Mouse (Mus musculus) intestine, embryonic 14.5 days (tissue): ENCODE measurements around the gene Ccdc182. TPM values are rescaled to one million over a fixed set of nuclear protein-coding genes. Genes with fewer than 3 reads are reported as not detected.

Experiments
- ATAC-seq: fragments of 200-750 bp; cut with Nextera tagmentation; replicated peaks from 2 replicates; pipeline ENCODE4 v1.8.0; 2017; ENCODE audit warnings: low read depth, moderate number of reproducible peaks, moderate TSS enrichment, moderate library complexity; ENCODE audit not compliant: low FRiP score, low TSS enrichment
- DNase-seq: peaks from one replicate; pipeline ENCODE4 v3.0.0-alpha.2; 2018; ENCODE audit warnings: low spot score
- H3K27ac ChIP-seq: fragments of 300-500 bp; sonication (generic); 2 replicates; pipeline ENCODE4 v1.5.1; 2014; ENCODE audit warnings: low read depth, mild to moderate bottlenecking, control low read depth
- H3K27me3 ChIP-seq: fragments of 300-500 bp; sonication (generic); replicated peaks from 2 replicates; pipeline ENCODE4 v1.6.1; 2014; ENCODE audit warnings: low read length, control low read depth; ENCODE audit not compliant: control insufficient read depth, insufficient read depth
- H3K36me3 ChIP-seq: fragments of 300-500 bp; sonication (generic); 2 replicates; pipeline ENCODE4 v1.6.1; 2014; ENCODE audit warnings: low read length, control low read depth; ENCODE audit not compliant: control insufficient read depth, insufficient read depth
- H3K4me1 ChIP-seq: fragments of 300-500 bp; sonication (generic); replicated peaks from 2 replicates; pipeline ENCODE4 v1.6.1; 2014; ENCODE audit warnings: low read length, control low read depth, mixed read lengths; ENCODE audit not compliant: control insufficient read depth, insufficient read depth
- H3K4me2 ChIP-seq: fragments of 300-500 bp; sonication (generic); 2 replicates; pipeline ENCODE4 v1.6.1; 2014; ENCODE audit warnings: low read length
- H3K4me3 ChIP-seq: fragments of 300-500 bp; sonication (generic); 2 replicates; pipeline ENCODE4 v1.5.1; 2014; ENCODE audit warnings: low read depth, low read length, control low read depth, mixed read lengths
- H3K9ac ChIP-seq: fragments of 300-500 bp; sonication (generic); 2 replicates; pipeline ENCODE4 v1.6.1; 2014; ENCODE audit warnings: mild to moderate bottlenecking, low read length
- H3K9me3 ChIP-seq: fragments of 300-500 bp; sonication (generic); 2 replicates; pipeline ENCODE4 v1.6.1; 2016; ENCODE audit warnings: low read length, control low read depth; ENCODE audit not compliant: control insufficient read depth
- WGBS: fragments of 180-500 bp; shearing (Covaris S2); extraction: QIAGEN DNeasy Blood & Tissue Kit; methylation state at CpG from one replicate; pipeline ENCODE4 v1.1.7; 2014; 5-methylcytosine and 5-hydroxymethylcytosine counted together
- polyA plus RNA-seq: library from polyadenylated mRNA; unstranded; fragments of >200 nt; fragmentation: Nextera tagmentation; extraction: Ambion mirVana; gene quantifications from 2 replicates; pipeline ENCODE4 v1.2.1, GENCODE M21; 2014

Gene Ccdc182
- polyA plus RNA-seq, 1 experiment from 2014 or later, result not detected

GRCm38 (mm10) chr11:88305759-88306158 is 11.9 kb downstream of the Ccdc182 start:
- 91% methylated on average over 6 of the region's 6 CpGs for WGBS
- ATAC-seq, result no peak

GRCm38 (mm10) chr11:88307616-88308543 is 14.0 kb downstream of the Ccdc182 start:
- Histone ChIP-seq H3K36me3 (no peaks in the 10 kb centered on the region), H3K9me3 (no peaks in the 10 kb centered on the region), H3K4me3 (no peak overlapping the region), H3K9ac (no peak overlapping the region), H3K4me1 (no peaks in the 10 kb centered on the region), H3K27me3 (no peaks in the 10 kb centered on the region), H3K27ac (no peak overlapping the region), H3K4me2 (no peak overlapping the region)
- ATAC-seq, result no peak
- no peak for DNase-seq
- WGBS, result 78% methylated on average over 14 of the region's 14 CpGs

More at GRCm38 (mm10) chr11:88305759-88306158, 11.9 kb downstream of the Ccdc182 start:
- H3K36me3 ChIP-seq, result no peaks in the 10 kb centered on the region
- 0 out of 2 replicates have a peak, but pooled peaks cover 2% of the 10 kb centered on the region for H3K27me3 ChIP-seq
- H3K9me3 ChIP-seq, result no peaks in the 10 kb centered on the region
- no peak overlapping the region for H3K4me2 ChIP-seq
- H3K9ac ChIP-seq, result no peak overlapping the region
- no peak overlapping the region for H3K4me3 ChIP-seq
- H3K27ac ChIP-seq, result no peak overlapping the region
- no peaks in the 10 kb centered on the region for H3K4me1 ChIP-seq
- DNase-seq, result no peak

GRCm38 (mm10) chr11:88309059-88309700 is 15.3 kb downstream of the Ccdc182 start:
- H3K9ac ChIP-seq, result no peak overlapping the region
- no peaks in the 10 kb centered on the region for H3K27me3 ChIP-seq
- H3K36me3 ChIP-seq, result no peaks in the 10 kb centered on the region
- H3K4me3 ChIP-seq, result no peak overlapping the region
- peaks cover 5% of the 10 kb centered on the region for H3K4me1 ChIP-seq
- WGBS, result 71% methylated on average over 10 of the region's 10 CpGs
- H3K27ac ChIP-seq, result no peak overlapping the region
- 0 out of 2 replicates have a peak, but pooled peaks have one; percentile 13 for ATAC-seq
- H3K4me2 ChIP-seq, result no peak overlapping the region
- H3K9me3 ChIP-seq, result no peaks in the 10 kb centered on the region
- DNase-seq, result no peak

GRCm38 (mm10) chr11:88310773-88311172 is 16.9 kb downstream of the Ccdc182 start:
- Histone ChIP-seq H3K9ac (no peak overlapping the region), H3K4me3 (no peak overlapping the region), H3K4me2 (no peak overlapping the region), H3K27ac (no peak overlapping the region), H3K36me3 (no peaks in the 10 kb centered on the region), H3K9me3 (no peaks in the 10 kb centered on the region), H3K4me1 (peaks cover 8% of the 10 kb centered on the region), H3K27me3 (no peaks in the 10 kb centered on the region)
- DNase-seq, result no peak
- WGBS, result 75% methylated on average over 6 of the region's 6 CpGs
- no peak for ATAC-seq

- 75% methylated on average over 7 of the region's 7 CpGs for WGBS
Measured at GRCm38 (mm10) chr11:88311606-88312005, 17.7 kb downstream of the Ccdc182 start.

GRCm38 (mm10) chr11:88313512-88313911 is 19.7 kb downstream of the Ccdc182 start:
- no peaks in the 10 kb centered on the region for H3K9me3 ChIP-seq
- no peak overlapping the region for H3K9ac ChIP-seq
- no peaks in the 10 kb centered on the region for H3K27me3 ChIP-seq
- ATAC-seq (no peak), DNase-seq (no peak)
- no peaks in the 10 kb centered on the region for H3K36me3 ChIP-seq
- 12% methylated on average over 8 of the region's 8 CpGs for WGBS
- no peak overlapping the region for H3K4me3 ChIP-seq
- no peak overlapping the region for H3K4me2 ChIP-seq
- H3K4me1 ChIP-seq, result peaks cover 8% of the 10 kb centered on the region
- no peak overlapping the region for H3K27ac ChIP-seq

More at GRCm38 (mm10) chr11:88311606-88312005, 17.7 kb downstream of the Ccdc182 start:
- Histone ChIP-seq H3K9me3 (no peaks in the 10 kb centered on the region), H3K4me1 (peaks cover 8% of the 10 kb centered on the region), H3K9ac (no peak overlapping the region), H3K27me3 (no peaks in the 10 kb centered on the region), H3K4me2 (no peak overlapping the region), H3K36me3 (no peaks in the 10 kb centered on the region), H3K27ac (no peak overlapping the region), H3K4me3 (no peak overlapping the region)
- no peak for ATAC-seq
- no peak for DNase-seq

GRCm38 (mm10) chr11:88314471-88314870 is 20.6 kb downstream of the Ccdc182 start:
- Histone ChIP-seq H3K4me1 (peaks cover 8% of the 10 kb centered on the region), H3K36me3 (no peaks in the 10 kb centered on the region), H3K4me2 (no peak overlapping the region), H3K27ac (no peak overlapping the region), H3K9me3 (no peaks in the 10 kb centered on the region), H3K4me3 (no peak overlapping the region), H3K27me3 (no peaks in the 10 kb centered on the region), H3K9ac (no peak overlapping the region)
- WGBS, result 49% methylated on average over 6 of the region's 6 CpGs
- no peak for ATAC-seq
- DNase-seq, result no peak

- Histone ChIP-seq H3K4me1 (peaks cover 8% of the 10 kb centered on the region), H3K36me3 (no peaks in the 10 kb centered on the region), H3K9ac (no peak overlapping the region), H3K27ac (no peak overlapping the region), H3K27me3 (no peaks in the 10 kb centered on the region), H3K4me2 (no peak overlapping the region), H3K4me3 (no peak overlapping the region), H3K9me3 (no peaks in the 10 kb centered on the region)
- WGBS, result 76% methylated on average over 5 of the region's 5 CpGs
- ATAC-seq, result no peak
- DNase-seq, result no peak
Measured at GRCm38 (mm10) chr11:88315393-88315792, 21.5 kb downstream of the Ccdc182 start.
